Mouse (Mus musculus) E14TG2a.4 (cell line): ENCODE results near the gene Tet3.

Experiments
- CTCF ChIP-seq: conservative IDR thresholded peaks from 2 replicates; pipeline ENCODE4 v1.5.1; 2014; ENCODE audit warnings: low read length
- NANOG ChIP-seq: IDR thresholded peaks from 2 replicates; pipeline ENCODE4 v1.6.1; 2014; ENCODE audit warnings: borderline replicate concordance, low read length, mixed read lengths

- TF ChIP-seq CTCF (no peak), NANOG (no peak)
Observed at GRCm38 (mm10) chr6:83351490-83352160, 107.3 kb downstream of the Tet3 start.
